Mouse (Mus musculus): ENCODE data around the gene Bptf. TPM values are rescaled to one million over a fixed set of nuclear protein-coding genes. Genes with fewer than 3 reads are reported as not detected.
"Not testable (repeated sequence)": the region's sequence is repeated elsewhere in the genome, so short reads cannot be mapped to it uniquely, and the experiment has no call there.

The Bptf gene
- polyA plus RNA-seq, 1 experiment: 17.7 TPM

DNA sequence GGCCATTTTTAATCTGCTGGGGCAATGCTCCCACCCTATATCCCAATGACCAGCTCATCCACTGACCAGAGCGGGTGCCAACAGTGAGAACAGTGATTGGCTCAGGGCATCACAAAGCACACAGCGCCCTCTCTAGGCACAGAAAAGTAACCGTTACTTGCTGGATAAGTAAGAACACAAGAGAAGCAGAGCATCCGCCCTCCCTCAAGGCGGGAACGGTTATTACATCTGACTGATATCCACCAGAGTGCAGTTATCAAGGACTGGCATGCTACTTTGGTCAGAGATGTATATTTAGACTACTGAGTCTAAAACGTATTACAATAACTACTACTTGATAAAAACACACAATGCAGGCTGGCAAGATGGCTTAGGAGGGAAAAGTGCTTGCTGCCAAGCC is 39.3 kb downstream of the Bptf start:
- H3K27me3 ChIP-seq (ENCODE audit: control insufficient read depth, insufficient read depth, low read length): no peaks in the 10 kb centered on the region
- H3K4me1 ChIP-seq (ENCODE audit: control insufficient read depth, insufficient read depth, low read length): no peaks in the 10 kb centered on the region
- no peak overlapping the region for H3K27ac ChIP-seq (ENCODE audit: control insufficient read depth, insufficient read depth, low read depth, low read length)
- TF ChIP-seq POLR2A (IDR thresholded peaks at IDR 0.05; ENCODE audit: control insufficient read depth, low read depth, low read length) (no peak), CTCF (IDR thresholded peaks at IDR 0.05; ENCODE audit: control insufficient read depth, insufficient read depth, insufficient replicate concordance, low read depth, low read length) (no peak)
- H3K4me3 ChIP-seq (ENCODE audit: control insufficient read depth, low read depth, low read length): no peak overlapping the region
- H3K36me3 ChIP-seq (ENCODE audit: control insufficient read depth, insufficient read depth, low read length): peaks cover 3% of the 10 kb centered on the region; the same call in 1 of the 2 replicates

DNA sequence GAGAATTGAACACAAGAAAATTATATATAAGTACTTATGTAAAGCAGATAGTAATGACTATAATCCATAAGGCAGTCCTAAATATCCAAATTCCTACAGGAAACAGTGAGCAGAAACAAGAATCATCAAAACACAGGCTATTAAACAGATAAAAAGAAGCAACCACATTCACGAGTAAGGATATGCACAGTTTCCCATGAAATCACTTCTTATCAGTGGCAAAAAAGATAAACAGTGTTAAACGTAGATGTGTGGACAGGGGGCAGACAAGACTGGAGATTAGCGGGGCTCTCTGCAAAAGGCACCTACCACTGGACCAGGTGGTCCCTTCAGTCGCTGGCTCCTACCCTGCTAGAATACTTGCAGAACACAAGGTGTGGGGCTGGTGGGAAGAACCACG is 46.1 kb downstream of the Bptf start:
- Histone ChIP-seq H3K27me3 (ENCODE audit: control insufficient read depth, insufficient read depth, low read length) (no peaks in the 10 kb centered on the region), H3K4me3 (ENCODE audit: control insufficient read depth, low read depth, low read length) (no peak overlapping the region), H3K36me3 (ENCODE audit: control insufficient read depth, insufficient read depth, low read length) (peaks cover 2% of the 10 kb centered on the region), H3K4me1 (ENCODE audit: control insufficient read depth, insufficient read depth, low read length) (no peaks in the 10 kb centered on the region), H3K27ac (ENCODE audit: control insufficient read depth, insufficient read depth, low read depth, low read length) (no peak overlapping the region)
- TF ChIP-seq CTCF (IDR thresholded peaks at IDR 0.05; ENCODE audit: control insufficient read depth, insufficient read depth, insufficient replicate concordance, low read depth, low read length) (no peak), POLR2A (IDR thresholded peaks at IDR 0.05; ENCODE audit: control insufficient read depth, low read depth, low read length) (no peak)

GRCm38 (mm10) chr11:107083480-107083879 is 48.4 kb downstream of the Bptf start:
- Histone ChIP-seq H3K27me3 (ENCODE audit: control insufficient read depth, insufficient read depth, low read length) (no peaks in the 10 kb centered on the region), H3K4me3 (ENCODE audit: control insufficient read depth, low read depth, low read length) (no peak overlapping the region), H3K27ac (ENCODE audit: control insufficient read depth, insufficient read depth, low read depth, low read length) (no peak overlapping the region), H3K36me3 (ENCODE audit: control insufficient read depth, insufficient read depth, low read length) (peaks cover 2% of the 10 kb centered on the region), H3K4me1 (ENCODE audit: control insufficient read depth, insufficient read depth, low read length) (no peaks in the 10 kb centered on the region)
- TF ChIP-seq POLR2A (IDR thresholded peaks at IDR 0.05; ENCODE audit: control insufficient read depth, low read depth, low read length) (no peak), CTCF (IDR thresholded peaks at IDR 0.05; ENCODE audit: control insufficient read depth, insufficient read depth, insufficient replicate concordance, low read depth, low read length) (no peak)

DNA sequence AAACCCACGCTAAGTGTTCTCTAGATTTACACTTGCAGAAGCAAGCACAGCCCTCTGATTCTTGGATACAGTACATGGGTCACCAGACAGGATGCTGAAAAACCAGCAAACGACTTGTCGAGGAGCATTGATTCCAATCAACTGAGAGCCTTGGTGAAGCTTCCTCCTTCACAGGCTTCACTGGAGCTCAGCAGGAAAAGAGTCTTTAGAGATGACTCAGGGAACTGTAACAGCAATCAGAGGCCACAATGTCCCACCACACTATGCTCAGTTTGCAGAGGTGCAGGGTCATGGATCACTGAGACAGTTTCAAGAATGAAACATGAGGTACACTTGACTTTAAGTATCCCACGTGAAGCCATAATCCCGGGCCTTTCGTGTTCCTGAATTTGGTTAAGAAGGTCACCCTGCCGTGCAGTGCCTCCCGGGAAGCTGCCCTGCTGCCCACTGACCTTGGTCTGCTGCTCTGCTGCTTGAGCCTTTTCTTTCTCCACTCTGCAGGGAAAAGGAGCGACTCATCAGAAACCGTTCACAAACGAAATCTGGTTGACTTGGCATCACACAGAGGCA is 66.6 kb downstream of the Bptf start:
- TF ChIP-seq CTCF (IDR thresholded peaks at IDR 0.05; ENCODE audit: control insufficient read depth, insufficient read depth, insufficient replicate concordance, low read depth, low read length) (no peak), POLR2A (IDR thresholded peaks at IDR 0.05; ENCODE audit: control insufficient read depth, low read depth, low read length) (no peak)

GRCm38 (mm10) chr11:107064590-107064989 is 67.3 kb downstream of the Bptf start:
- Histone ChIP-seq H3K4me1 (ENCODE audit: control insufficient read depth, insufficient read depth, low read length) (no peaks in the 10 kb centered on the region), H3K27ac (ENCODE audit: control insufficient read depth, insufficient read depth, low read depth, low read length) (no peak overlapping the region), H3K4me3 (ENCODE audit: control insufficient read depth, low read depth, low read length) (no peak overlapping the region), H3K27me3 (ENCODE audit: control insufficient read depth, insufficient read depth, low read length) (no peaks in the 10 kb centered on the region), H3K36me3 (ENCODE audit: control insufficient read depth, insufficient read depth, low read length) (peaks cover 4% of the 10 kb centered on the region)
- TF ChIP-seq POLR2A (IDR thresholded peaks at IDR 0.05; ENCODE audit: control insufficient read depth, low read depth, low read length) (no peak), CTCF (IDR thresholded peaks at IDR 0.05; ENCODE audit: control insufficient read depth, insufficient read depth, insufficient replicate concordance, low read depth, low read length) (no peak)

More for the DNA sequence above, 66.6 kb downstream of the Bptf start:
- no peak overlapping the region for H3K4me3 ChIP-seq (ENCODE audit: control insufficient read depth, low read depth, low read length)
- H3K36me3 ChIP-seq (ENCODE audit: control insufficient read depth, insufficient read depth, low read length): peaks cover 4% of the 10 kb centered on the region
- no peaks in the 10 kb centered on the region for H3K27me3 ChIP-seq (ENCODE audit: control insufficient read depth, insufficient read depth, low read length)
- H3K4me1 ChIP-seq (ENCODE audit: control insufficient read depth, insufficient read depth, low read length): no peaks in the 10 kb centered on the region
- no peak overlapping the region for H3K27ac ChIP-seq (ENCODE audit: control insufficient read depth, insufficient read depth, low read depth, low read length)

GRCm38 (mm10) chr11:107063067-107063466 is 68.9 kb downstream of the Bptf start:
- Histone ChIP-seq H3K36me3 (ENCODE audit: control insufficient read depth, insufficient read depth, low read length) (peaks cover 6% of the 10 kb centered on the region), H3K27me3 (ENCODE audit: control insufficient read depth, insufficient read depth, low read length) (no peaks in the 10 kb centered on the region), H3K27ac (ENCODE audit: control insufficient read depth, insufficient read depth, low read depth, low read length) (no peak overlapping the region), H3K4me1 (ENCODE audit: control insufficient read depth, insufficient read depth, low read length) (no peaks in the 10 kb centered on the region), H3K4me3 (ENCODE audit: control insufficient read depth, low read depth, low read length) (no peak overlapping the region)
- TF ChIP-seq CTCF (IDR thresholded peaks at IDR 0.05; ENCODE audit: control insufficient read depth, insufficient read depth, insufficient replicate concordance, low read depth, low read length) (no peak), POLR2A (IDR thresholded peaks at IDR 0.05; ENCODE audit: control insufficient read depth, low read depth, low read length) (no peak)

- Histone ChIP-seq H3K27ac (ENCODE audit: control insufficient read depth, insufficient read depth, low read depth, low read length) (no peak overlapping the region), H3K4me1 (ENCODE audit: control insufficient read depth, insufficient read depth, low read length) (no peaks in the 10 kb centered on the region), H3K4me3 (ENCODE audit: control insufficient read depth, low read depth, low read length) (no peak overlapping the region), H3K27me3 (ENCODE audit: control insufficient read depth, insufficient read depth, low read length) (no peaks in the 10 kb centered on the region), H3K36me3 (ENCODE audit: control insufficient read depth, insufficient read depth, low read length) (peaks cover 8% of the 10 kb centered on the region)
- no peak for TF ChIP-seq CTCF (IDR thresholded peaks at IDR 0.05; ENCODE audit: control insufficient read depth, insufficient read depth, insufficient replicate concordance, low read depth, low read length)
- TF ChIP-seq POLR2A (IDR thresholded peaks at IDR 0.05; ENCODE audit: control insufficient read depth, low read depth, low read length): no peak
Measured at GRCm38 (mm10) chr11:107060941-107061340, 71.0 kb downstream of the Bptf start.

- not testable (repeated sequence) for H3K36me3 ChIP-seq (ENCODE audit: control insufficient read depth, insufficient read depth, low read length); H3K27ac ChIP-seq (ENCODE audit: control insufficient read depth, insufficient read depth, low read depth, low read length); H3K27me3 ChIP-seq (ENCODE audit: control insufficient read depth, insufficient read depth, low read length); H3K4me1 ChIP-seq (ENCODE audit: control insufficient read depth, insufficient read depth, low read length); H3K4me3 ChIP-seq (ENCODE audit: control insufficient read depth, low read depth, low read length)
Measured at GRCm38 (mm10) chr11:107059634-107060033, 72.3 kb downstream of the Bptf start.
